Mouse (Mus musculus) adrenal gland (tissue): ENCODE results near the gene Stab2.

Experiments used
- intact Hi-C: fragments of 180-260 bp; cut with DNase I; formaldehyde crosslinking; loops from one replicate; pipeline ENCODE4 v1.15.1; 2025

The Stab2 gene

DNA sequence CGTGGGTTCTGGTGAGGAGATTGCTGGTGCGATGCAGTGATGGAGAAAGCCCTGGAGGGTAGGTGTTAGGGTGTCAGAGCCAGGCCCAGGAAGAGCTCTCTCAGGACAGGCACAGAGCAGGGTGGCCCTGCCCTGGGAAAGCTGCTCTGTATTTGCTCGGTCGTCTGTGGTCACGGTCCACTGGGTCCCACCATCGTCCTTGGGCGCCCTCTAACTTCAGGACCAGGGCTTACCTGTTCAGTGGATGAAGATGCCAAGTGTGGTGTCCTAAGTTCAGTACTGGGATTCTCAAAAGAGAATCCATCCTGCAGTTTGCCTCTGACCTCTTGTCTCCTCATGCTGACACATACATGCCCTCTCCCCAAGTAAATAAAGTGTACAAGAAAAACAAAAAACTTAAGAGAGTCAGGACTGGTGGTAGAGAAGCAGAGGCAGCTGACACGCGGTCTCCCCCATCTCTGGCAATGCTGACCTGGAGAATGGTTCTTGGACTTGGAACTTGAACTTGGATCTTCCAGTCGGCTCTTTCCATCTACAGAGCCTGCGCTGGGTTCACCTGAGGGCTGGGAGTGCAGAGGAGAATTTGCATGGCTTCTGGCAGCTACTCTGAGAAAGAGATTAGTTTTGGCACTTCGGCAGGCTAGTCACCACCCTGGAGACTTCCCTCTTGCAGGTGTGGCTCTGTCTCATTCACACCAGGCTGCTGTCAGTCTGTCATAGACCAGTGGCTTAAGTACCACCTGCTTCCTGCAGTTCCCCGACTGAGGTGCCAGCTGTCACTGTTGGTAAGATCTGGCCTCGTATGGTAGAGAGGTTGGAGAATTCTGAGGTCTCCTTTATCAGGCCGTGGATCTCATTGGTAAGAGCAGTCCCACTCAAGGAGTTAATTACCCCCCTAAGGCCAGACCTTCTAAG lies 179.3 kb downstream of the Stab2 start:
- intact Hi-C loops: no loop called here

DNA sequence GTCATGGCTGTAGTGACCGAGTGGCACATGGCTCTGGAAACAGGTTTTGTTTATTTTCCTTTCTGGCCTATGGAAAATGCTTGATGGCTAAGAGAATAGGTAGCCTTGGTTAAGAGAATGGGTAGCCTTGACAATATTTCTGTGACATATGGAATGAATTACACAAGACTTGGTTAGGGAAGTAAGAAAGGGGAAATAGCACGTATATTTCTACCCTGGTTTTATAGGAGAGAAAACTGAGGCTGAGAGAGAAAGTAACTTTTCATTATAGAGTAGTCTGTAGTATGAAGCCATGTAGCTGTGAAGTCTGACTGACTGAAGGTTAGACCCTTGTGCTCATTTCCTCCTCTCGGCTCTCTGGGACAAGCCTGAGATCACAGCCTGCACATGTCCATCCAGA lies 180.9 kb downstream of the Stab2 start:
- intact Hi-C loops: no loop called here

DNA sequence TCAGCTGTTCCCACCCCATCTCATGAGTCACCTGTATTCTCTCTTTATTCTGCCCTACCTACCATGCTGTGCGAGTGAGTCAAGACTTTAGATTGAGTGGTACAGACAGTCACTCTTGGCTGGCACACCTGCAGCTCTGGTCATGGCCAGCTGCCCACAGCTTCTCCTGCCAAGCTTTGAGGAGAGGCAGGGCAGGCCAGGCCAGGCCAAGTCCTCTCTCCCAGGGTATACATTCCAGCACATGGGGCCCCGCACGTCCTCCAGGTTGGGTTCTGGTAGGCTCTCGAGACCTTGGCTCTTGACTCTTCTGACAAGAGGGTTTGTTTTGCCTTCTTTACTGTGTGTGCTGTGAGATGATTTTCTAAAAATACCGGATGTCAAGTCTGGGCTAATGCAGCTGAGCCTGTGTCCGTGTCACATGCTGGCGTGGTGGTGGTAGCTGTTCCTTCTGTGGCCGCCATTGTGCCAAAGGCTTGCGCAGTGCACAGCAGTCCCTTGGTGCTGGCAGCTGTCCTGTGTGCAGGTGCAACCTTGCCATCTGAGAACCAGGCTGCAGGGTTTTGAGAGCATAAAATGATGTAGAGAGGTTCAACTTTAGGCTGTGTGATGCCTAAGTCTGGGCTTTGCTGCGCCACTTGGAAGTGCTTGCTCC lies 181.8 kb downstream of the Stab2 start:
- intact Hi-C loops: no loop called here

DNA sequence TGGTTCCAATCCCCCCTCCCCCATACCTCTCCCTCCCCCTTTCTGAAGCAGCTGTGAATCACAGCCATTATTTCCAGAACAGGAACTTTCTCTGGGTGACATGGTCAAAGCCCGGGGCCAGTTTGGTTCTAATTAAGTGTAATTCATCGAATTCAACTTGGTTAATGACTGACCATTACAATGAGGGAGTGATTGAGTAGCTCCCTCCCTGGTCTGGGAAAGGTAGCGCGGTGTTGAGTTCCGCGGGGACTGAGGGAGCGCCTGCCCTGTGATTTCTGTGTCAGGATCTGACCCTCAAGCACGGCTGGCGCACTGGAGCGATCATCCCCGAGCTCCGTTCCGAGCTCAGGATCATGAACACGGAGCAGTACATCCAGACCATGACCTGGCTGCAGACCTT lies 183.0 kb downstream of the Stab2 start:
- intact Hi-C loops: no loop called here

DNA sequence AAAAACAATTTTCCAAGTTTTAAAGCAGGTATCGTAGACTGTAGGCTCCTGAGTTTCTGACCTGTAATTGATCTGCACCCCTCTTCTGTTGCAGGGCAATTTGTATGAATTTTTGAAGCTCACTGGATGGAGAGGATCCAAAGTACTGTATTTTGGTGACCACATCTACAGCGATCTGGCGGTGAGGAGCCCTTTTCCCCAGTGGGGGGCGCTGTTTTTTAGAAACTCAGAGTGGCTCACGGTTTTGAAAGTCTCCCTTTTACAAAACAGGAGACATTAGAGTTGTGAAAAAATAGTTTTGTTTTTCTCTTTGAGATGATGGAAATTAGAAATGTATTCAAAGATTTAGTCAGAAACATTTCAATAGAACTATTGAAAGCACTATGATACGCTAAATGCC lies 183.7 kb downstream of the Stab2 start:
- intact Hi-C loops: no loop called here

DNA sequence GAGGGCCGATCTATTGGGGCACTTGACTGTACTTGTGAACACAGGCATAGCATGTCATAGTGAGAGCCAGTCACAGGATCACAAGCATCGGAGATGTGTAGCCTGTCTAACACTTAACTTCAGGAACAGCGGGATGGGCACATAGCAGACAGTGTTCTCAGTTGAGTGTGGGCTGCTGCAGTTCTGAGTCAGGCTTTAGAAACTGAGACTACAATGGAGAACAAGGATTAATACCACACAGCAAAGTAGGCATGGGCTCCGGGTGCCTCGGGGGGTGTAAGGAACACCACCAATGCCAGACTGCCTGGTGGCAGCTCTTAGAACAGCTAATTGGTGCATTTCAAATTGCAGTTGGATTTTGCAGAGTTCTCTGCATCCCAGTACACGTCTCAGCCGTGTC lies 186.8 kb downstream of the Stab2 start:
- intact Hi-C loops: no loop called here

DNA sequence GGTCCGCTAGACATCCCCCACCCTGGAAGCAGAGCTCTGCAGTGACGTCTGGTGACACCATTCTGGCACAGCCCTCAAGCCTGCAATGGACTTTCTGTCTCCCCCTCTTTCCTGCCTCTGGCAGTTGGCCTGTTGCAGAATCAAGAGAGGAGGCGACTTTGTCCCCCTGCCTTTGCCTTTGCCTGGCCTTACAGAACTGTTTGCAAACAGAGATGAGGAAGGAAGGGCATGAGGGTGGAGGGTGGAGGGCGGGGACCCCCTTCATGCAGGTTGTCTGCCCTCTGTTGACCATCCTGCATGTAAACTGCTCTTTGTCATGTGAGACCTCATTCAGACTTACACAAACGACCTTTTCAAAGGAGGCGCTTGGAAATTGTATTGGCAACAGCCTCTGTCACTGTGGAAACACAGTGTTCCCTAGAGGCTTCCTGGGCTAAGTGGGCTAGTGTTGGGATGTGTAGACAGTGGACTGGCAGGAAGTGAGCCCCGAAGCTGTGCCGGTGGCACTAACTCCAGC lies 188.1 kb downstream of the Stab2 start:
- intact Hi-C loops: loop anchor here (5.0 kb wide), 1 partner anchor 42 kb away; the partner anchor contains the start of gene Nt5dc3

DNA sequence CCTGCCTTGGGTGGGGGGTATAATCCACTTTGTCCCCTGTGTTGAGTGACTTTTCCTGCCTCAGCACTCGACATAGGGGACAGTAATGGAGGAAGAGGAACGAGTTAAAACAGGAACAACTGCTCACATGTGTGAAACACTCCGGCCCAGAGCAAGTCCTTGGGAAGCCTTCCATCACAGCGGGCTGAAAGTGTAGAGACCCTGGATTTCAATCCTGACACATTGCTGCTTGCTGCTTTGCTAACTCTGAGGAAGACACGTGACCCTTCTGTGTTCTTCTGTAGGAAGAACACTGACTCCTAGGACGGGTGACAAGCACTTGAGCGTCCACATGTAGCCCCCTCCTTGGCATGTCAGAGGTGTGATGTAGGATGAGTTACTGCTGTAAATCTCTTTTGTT lies 192.7 kb downstream of the Stab2 start:
- intact Hi-C loops: loop anchor here (5.0 kb wide), 1 partner anchor 38 kb away; the partner anchor contains the start of gene Nt5dc3

DNA sequence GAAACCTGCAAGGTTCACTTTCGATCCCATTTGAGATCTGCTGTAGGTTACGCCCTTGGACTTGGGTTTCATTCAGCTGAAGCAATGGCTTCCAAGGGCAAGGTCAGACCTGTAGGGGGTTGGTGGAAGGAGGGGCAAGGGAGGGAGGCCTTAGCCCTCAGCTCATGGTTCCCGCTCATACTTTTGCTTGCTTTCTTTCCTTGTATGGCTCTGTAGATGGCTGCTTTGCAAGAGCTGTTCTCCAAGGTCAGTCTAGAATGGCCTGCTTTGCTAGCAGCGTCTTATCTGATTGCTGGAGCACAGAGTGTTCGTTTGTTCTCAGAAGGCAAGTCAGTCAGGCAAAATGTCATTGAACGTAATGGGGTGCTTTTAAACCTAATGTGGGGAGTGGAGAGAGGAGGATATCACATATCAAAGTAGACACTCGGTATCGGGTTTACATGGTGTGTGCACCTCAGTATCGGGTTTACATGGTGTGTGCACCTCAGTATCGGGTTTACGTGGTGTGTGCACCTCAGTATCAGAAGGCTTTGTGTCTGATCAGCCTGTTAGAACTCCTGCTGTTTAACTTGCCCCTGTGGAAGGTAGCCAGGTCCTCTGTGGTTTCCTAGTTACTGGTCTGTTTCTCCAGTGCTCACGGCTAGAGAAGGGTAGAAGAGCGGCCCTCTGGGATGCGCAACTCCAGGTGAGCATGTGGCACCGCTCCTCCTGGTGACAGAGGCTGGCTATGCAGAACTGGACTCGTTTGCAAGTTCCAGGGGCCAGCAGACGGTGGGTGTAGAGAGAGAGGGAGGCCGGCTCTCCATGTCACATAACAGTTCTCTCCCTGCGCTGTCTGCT lies 193.3 kb downstream of the Stab2 start:
- intact Hi-C loops: loop anchor here (5.0 kb wide), 1 partner anchor 37 kb away; the partner anchor contains the start of gene Nt5dc3

DNA sequence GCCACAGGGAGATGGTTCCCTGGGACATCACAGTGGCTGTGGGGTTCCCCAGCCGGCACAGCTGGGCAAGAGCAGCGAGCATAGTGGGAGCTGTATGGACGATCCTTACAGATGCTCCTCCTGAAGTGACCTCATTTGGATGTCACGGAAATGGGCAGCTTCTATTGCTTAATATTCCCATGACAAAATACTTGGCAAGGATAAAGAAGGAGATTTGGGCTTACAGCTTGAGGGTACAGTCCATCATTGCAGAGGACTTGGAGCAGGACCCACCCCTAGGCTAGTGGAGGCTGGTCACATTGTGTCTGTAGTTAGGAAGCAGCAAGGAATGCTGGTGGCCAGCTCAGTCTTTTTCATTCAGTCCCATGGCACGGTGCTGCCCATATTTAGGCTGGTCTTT lies 197.2 kb downstream of the Stab2 start:
- intact Hi-C loops: no loop called here

DNA sequence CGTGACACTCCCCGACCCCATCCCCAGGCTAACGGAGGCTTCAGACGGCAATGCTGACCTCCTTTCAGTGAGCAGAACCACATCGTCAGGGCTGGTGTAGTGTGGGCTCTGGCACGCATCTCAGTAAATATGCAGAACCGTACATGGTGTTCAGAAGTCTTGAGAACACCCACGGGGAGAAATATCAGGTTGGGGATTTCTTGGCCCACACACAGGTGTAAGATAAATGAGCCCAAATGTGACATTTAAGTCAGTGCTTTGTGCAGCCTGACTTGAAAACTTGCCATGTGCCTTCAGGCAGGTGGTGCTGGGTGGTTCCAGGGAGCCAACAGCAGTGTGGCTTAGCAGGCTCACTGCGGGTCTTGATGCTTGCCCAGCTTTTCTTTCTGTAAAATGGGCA lies 197.8 kb downstream of the Stab2 start:
- intact Hi-C loops: no loop called here

DNA sequence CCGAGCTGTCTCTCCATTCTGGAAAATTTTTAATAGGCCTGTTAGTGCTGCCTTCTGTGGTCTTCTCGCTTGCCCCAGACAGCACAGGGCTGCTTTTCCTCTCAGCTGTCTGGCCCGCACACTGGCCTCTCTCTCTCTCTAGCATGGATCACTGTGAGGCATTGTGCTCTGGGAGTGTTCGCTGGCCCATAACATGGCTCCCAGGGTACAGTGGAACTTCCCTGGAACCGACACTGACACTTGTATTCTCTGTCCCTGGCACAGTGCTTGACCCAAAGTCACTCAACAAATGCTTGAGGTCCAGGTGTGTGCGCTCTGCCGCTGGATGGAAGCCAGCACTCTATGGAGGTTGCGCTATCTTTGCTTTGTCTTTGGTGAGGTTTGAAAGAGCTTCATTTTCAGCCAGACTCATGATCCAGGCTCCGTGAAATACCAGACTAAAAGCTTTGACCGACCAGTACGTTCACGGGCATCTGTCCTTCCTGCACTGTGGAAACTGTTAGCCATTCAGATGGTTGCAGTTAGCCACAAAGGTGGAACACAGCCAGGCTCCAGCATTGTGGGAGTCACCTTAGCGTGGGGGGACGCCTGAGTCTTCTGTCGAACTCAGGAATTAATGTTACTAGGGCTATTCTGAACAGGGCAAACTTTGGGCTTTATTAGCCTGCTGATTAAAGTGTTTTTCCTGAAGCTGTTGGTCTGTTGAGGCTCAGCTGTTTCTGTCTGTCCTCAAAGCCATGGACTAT lies 199.6 kb downstream of the Stab2 start:
- intact Hi-C loops: no loop called here

DNA sequence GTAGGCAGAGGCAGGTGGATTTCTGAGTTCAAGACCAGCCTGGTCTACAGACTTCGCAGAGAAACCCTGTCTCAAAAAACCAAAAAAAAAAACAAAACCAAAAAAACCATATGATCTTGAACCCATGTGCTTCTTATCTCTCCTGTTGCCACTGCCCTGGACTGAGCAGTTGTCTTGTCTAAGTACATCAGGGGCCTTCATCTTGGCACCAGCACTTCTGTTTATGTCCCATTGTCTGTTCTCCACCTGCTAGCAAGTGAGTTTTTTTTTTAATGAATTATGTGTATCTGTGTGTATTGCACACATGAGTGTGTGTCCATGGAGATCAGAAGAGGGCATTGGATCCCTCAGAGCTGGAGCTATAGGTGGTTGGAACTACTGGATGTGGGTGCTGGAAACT lies 200.5 kb downstream of the Stab2 start:
- intact Hi-C loops: no loop called here

DNA sequence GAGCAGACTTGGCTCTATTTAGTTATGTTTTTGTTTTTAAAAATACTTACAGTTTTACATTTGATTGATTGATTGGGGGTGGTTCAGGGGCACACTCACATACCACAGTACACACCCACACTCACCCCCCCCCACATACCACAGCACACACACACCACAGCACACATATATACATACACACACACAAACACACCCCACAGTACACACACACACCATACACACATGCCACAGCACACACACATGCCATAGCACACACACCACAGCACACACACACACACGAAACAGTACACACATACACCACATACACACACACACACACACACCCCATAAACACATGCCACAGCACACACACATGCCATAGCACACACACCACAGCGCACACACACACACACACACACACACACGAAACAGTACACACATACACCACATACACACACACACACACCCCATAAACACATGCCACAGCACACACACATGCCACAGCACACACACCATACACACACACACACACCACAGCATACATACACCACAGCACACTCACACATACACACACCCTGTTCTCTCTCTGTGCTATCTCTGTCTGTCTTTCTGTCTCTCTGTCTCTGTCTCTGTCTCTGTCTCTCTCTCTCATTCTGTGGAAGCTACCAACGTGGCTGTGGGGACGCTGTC lies 211.6 kb downstream of the Stab2 start:
- intact Hi-C loops: no loop called here

DNA sequence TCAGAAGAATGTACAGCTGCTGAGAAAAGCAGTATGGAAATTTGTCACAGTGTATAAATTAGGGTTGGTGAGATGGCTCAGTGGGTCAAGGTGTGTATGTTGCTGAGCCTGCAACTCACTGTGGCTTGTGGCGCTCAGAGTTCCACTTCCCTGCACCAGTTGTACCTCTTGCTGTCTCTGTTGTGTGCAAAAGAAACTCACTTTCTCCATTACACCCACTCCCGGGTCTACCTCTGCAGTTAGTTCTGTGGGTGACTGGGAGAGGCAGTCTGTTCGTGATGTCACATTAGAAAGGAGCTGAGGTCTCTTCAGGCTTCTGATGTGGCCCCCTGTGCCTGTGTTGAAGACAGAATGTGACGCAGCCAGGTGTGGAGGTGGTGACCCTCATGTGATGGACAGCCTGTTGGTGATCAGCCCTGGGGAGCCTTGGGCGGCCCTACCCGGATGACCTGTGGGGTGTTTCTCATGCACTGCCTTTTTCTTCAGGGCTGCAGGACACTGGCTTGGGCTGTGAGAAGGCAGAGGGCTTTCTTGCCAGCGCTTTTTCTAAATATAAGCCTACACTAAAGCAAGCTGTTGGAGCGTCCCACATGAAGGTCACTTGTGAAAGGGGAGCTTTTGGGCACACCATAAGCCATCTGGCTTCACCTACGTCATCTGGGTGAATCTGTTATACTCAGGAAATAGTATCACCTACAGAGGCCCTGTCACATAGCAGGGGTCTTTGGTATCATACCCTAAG lies 212.9 kb downstream of the Stab2 start:
- intact Hi-C loops: no loop called here

DNA sequence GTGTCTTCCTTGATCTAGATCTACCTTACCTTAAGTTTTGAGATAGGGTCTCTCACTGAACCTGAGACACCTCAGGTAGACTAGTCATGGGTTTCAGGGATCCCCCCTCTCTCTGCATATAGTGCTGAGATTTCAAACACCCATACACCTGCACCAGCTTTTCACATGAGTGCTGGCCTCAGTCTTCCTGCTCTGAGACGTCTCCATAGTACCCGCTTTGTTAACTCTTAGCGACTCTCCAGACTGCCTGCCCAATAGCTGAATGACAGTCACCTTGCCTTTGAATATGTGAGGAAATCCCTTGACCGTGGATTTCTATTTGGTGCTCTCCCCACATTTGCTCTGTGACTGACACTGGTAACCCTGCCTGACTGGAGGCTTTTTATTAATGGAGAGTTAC lies 213.6 kb downstream of the Stab2 start:
- intact Hi-C loops: no loop called here

DNA sequence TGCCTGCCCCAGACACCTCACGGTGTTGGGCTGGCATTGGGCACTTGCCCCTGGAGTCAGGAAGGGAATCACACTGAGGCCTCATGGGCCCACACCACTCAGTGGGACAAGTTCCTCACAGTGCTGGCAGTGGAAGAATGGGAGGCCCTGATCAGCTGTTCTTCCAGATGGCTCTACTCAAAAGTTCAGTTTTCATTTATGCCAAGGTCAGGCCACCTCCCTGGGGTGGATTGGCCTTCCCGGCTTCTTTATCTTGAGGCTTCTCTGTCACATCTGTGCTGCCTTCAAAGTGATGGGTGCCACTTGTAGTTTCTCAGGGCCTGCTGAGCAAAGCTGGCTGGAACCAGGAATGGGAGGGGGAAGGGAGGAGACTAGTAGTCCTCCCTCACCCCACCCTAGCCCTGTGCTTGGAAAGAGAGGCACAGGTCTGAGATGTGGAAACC lies 214.3 kb downstream of the Stab2 start:
- intact Hi-C loops: no loop called here

DNA sequence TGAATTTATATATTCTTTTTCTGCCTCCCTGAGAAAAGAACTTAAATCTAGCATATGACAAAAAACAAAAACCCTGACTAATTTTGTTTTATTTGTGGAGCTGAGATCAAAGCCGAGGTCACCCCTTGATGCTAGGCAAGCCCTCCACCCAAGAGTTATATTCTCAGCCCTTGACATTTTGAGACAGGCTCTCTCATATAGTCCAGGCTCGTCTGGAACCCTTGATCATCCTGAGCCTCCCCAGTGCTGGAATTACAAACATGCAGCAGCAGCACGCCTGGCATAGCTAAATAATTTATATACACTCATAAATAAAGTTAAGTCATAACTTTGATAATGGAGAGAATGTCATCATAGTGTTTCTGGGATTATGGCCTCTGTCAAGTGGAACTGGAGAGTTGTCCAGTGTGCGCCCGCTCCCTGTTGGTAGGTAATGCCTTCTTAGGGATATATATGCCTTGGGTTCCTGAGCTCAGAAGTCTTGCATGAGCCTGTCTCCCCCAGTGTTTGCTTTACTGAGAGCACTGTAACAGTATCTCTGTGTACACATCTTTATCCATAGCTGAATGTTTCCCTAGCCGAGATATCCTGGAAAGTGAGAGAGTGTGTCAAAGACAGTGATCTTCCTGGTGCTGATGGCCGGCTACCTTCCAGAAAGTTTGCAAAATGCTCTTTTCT lies 216.2 kb downstream of the Stab2 start:
- intact Hi-C loops: no loop called here
